Mouse (Mus musculus): ENCODE measurements around the gene Akt1. TPM values are rescaled to one million over a fixed set of nuclear protein-coding genes. Genes with fewer than 3 reads are reported as not detected.
A peak's percentile ranks its signal among the peaks of the same experiment; 100 is the strongest.

The Akt1 gene
- total RNA-seq, 2 experiments from 2014 or later = 217 to 237 TPM

DNA sequence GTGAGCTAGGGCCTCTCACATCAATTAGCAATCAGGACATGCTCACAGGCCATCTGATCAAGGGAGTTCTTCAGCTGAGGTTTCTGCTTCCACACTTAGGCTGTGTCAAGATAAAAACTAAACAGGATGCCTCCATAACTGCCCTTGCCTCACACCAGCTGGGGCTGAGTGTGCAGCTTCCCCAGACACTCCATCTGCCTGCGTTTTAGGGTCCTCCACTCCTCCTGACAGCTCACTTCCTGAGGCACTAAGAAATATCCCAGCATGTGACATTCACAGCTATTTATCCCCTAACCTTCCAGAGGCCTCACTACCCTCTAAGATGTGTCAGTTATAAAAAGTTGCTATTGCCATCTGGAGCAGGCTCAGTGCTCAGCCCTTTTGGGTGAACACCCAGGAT is 43.2 kb downstream of the Akt1 start:
- intact Hi-C loops (cut with DNase I) = no loop called here
- DNase-seq = no peak

DNA sequence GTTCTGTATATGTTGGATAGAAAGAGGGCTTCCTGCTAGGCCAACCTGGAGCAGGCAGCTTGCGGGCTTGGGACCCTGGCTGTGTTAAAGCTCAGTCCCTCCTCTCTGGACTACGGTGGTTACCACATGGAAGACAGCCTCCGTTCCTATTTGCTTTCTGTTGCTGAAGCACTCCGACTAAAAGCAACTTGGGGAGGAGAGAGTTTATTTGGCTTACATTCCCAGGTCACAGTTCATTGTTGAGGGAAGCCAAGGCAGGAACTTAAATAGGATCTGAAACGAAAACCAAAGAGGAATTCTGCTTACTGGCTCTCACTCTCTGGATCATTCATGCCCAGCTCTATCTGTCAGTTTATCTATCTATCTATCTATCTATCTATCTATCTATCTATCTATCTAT is 43.9 kb downstream of the Akt1 start:
- no peak for DNase-seq
- intact Hi-C loops (cut with DNase I) = no loop called here

DNA sequence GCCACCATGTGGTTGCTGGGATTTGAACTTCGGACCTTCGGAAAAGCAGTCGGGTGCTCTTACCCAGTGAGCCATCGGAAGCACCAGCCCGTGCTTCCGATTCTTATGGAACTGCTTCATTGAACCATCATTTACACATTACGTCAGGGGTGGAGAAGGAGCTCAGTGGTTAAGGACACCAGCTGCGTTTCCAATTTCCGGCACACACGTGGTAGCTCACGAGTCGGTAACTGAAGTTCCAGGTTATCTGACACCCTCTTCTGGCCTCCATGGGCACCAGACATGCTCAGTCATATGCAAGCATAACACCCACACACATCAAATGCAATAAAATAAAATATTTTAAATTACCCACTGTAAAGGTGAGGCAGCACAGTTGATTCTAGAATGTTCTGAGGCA is 44.7 kb downstream of the Akt1 start:
- intact Hi-C loops (cut with DNase I) = no loop called here
- no peak for DNase-seq

DNA sequence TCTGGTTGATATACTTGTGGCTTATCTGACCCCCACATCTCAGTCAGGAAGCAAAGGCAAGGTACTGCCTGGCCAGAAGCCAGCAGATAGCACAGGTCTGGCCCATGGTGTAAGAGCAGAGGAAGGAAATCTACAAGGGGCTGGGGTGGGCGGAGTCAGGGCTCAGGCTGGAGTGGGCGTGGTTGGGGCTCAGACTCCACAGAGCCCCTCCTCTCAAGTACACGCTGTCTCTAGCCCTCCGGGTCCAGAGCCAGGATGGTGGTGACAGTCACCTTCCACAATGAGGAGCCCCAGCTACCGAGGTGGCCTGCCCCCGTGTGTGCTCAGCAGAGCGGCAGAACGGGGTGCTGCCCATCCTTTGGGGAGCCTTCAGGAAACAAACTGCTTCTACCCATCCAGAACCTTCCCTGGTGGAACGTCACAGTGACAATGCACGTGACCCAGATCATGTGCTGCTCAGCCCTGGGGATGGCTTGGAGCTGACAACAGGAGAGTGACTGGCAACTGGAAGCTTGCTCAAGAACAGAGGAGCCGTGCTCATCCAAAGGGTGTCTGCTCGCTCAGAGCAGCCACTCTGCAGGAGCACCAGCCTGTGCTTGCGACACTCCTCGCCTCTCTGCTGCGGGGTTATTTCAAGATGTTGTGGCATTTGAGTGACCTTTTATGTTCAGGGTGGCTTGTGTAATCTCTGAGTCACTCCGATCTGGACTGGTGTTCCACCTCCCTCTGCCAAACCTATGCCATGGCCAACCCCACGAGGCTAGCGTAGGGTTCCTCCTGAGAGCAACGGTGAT is 45.6 kb downstream of the Akt1 start:
- DNase-seq = peak; percentile 54 to 62
- intact Hi-C loops (cut with DNase I) = no loop called here

DNA sequence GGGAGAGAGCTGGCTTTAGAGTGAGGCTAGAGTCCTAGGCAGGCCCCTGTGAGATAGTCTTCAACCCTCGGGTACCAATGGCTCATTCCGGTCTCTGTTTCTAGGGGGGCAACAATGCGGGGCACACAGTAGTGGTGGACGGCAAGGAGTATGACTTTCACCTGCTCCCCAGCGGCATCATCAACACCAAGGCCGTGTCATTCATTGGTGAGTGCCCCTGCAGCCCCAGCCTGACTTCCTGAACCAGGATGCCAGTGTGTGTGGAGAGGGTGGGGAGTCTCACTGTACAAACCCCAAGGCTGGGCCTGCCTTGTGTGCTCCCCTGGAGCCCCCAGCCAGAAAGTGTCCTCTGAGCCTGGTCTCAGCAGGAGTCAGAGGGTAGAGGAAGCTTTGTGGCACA is 46.5 kb downstream of the Akt1 start:
- intact Hi-C loops (cut with DNase I) = no loop called here

DNA sequence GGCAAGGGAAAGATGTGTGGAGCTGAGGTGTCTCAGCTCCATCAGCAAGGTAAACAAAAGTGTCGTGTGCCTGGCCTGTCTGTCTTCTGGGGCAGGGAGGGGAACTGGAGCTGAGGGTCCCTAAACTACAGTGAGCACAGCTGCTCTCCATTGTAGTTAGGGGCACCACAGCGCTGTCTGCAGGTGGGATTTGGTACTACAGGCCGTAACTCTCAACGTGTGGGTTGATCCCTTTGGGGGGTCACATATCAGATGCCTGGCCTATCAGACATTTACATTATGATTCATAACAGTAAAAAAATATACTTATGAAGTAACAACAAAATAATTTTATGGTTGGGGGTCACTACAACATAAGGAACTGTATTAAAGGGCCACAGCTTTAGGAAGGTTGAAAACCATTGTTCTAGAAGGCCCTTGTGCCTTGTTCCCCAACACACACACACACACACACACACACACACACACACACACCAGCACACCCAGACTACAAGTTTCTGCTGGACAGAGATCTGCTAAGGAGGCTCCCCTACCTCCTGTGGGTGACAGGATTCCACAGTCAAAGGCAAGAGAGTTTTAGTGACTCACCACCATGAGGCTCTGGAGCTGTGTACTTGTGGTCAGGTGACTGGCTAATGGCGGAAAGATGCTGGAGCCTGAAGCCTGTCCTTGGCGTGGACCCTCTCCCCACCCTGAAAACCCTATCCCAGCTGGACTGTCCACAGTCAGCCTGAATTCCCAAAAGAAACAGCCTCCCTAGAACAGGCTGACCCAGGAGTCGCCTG is 47.4 kb downstream of the Akt1 start:
- intact Hi-C loops (cut with DNase I) = no loop called here
- DNase-seq = no peak

More for the DNA sequence above, 46.5 kb downstream of the Akt1 start:
- DNase-seq = no peak

DNA sequence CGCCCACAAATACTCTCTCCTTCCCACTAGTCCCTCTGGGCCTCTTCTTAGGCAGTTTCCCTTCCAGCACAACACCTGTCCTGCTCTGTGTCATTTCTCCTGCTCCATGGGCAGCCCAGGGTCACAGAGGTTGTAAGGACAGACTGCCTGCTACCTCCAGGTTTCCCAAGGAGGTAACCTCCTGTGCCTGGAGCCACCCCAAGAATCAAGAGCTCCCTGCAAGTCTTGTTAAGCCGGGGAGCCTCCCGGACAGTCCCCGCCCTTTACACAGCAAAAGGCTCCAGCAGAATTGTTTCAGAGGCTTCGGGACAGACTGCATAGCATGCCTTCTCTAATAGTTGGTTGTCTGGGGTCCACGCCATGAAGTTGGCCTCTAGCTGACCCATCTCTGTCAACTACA is 48.2 kb downstream of the Akt1 start:
- no peak for DNase-seq
- intact Hi-C loops (cut with DNase I) = no loop called here

DNA sequence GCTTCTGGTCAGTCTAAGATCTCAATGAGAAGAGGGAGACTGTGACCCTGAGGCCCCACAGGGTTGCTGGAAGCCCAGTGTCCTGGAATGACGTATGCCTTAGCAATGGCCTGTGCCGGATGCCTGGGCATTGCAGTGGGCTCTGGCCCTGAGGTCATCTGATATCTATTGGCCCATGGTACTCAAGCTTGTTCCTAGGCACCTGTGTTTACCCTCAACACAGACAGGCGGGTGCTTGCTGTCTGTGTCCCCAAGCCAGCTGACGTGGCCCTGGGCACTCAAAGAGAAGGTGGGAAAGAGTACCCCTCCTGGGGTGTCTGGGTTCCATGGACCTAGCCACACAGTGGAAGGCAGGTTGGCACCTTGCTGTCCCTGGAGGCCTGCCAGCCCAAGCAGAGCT is 49.0 kb downstream of the Akt1 start:
- intact Hi-C loops (cut with DNase I) = no loop called here
- DNase-seq = no peak

DNA sequence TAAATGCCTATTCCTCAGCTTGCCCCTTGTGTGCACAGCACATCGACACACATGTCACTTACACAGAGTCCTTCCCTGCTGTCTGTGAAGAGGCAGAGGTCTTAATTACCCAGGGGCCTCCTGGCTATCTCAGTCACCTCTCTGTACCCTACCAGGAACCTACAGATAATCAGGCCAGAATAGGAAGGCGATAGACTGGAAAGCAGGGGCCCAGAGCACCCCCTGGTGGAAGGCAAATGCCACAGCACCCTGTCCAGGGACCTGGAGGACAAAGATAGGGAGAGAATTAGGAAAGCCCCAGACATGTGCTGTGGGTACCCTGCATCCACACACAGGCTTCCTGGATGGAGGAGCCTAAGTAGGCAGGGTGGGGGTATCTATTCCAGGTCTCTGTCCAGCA is 50.9 kb downstream of the Akt1 start:
- intact Hi-C loops (cut with DNase I) = loop anchor here (1.0 kb wide), 1 partner anchor 71 kb away; no protein-coding TSS in a partner anchor
- DNase-seq = peak; percentile 80 to 84

DNA sequence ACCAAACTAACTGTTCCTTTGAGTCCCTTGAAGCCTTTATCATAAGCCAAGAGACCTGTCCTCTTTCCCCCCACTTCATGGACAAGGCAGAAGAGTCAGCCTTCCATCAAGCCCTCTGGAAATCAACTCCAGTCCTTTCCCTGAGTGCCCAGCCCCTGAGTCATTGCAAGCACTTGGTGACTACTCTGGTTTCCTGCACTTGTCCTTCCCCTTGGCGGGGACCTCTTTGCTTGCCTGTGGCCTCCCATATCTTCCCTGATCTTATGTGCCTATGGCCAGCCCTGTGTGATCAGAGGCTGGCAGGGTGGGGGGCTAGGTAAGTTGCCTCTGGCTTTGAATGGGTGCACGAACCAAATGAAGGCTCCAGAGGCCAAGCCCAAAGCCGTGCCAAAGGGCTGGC is 52.8 kb downstream of the Akt1 start:
- intact Hi-C loops (cut with DNase I) = no loop called here
- DNase-seq = no peak

DNA sequence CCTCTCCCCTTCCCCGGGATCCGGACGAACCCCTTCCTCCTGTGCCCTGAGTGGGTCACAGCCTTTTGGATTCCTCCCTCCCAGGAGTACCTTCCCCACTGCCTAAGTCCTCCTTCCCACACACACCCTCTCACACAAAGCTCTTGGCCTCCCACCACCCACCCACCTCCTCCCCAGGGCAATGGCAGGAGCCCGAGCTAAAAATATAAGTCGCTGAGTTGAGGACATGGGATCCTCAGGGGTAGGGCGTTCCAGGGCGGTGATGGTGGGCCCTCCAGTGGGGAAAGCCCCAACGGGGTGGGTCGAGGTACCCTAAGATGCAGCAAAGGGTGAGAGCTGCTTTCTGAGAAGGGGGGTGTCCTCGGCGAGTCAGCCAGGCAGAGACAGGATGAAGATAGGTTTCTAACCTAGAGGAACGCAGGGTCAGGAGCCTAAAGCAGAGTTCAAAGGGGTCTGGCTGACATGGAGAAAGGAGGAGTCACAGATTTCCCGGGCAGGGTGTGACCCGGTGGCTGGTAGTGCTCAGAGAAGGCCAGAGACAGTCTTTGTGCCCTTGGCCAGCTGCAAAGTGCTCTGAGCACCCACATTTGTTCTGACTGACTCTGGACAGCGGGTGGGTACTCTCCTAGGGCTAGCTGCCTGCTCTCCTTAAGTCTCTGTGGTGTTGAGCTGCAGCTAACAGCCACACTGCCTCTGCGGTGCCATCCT is 54.2 kb downstream of the Akt1 start:
- intact Hi-C loops (cut with DNase I) = no loop called here
- DNase-seq = no peak

DNA sequence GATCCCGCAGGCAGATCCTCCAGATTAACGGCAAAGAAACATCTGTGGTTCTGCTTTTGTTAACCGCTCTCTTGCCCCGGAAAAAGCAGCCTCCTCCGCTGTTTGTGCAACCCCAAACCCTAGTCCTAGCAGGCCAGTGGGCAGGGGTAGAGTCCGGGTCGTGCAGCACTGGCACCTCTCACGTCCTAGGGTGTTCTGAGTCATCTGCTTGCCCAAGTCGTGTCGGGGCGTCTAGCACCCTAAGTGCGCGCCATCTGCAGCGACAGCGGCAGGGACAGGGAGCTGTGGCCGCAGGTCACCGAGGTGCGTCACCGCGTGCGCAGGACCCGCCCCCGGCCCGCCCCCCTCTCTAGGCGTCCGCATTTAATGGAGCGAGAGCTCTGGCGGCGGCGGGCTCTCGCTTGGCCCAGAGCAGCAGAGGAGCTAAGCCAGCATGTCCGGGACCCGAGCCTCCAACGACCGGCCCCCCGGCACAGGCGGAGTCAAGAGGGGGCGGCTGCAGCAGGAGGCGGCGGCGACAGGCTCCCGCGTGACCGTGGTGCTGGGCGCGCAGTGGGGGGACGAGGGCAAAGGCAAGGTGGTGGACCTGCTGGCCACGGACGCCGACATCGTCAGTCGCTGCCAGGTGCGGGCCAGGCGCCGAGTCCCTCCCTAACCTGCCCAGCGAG is 54.9 kb downstream of the Akt1 start, which contains the start of gene Adssl1:
TSS of gene Adssl1 (plus strand) at position 360 of the 668 bp plus-strand sequence.
- peak; percentile 77 to 78 for DNase-seq
- intact Hi-C loops (cut with DNase I) = no loop called here

DNA sequence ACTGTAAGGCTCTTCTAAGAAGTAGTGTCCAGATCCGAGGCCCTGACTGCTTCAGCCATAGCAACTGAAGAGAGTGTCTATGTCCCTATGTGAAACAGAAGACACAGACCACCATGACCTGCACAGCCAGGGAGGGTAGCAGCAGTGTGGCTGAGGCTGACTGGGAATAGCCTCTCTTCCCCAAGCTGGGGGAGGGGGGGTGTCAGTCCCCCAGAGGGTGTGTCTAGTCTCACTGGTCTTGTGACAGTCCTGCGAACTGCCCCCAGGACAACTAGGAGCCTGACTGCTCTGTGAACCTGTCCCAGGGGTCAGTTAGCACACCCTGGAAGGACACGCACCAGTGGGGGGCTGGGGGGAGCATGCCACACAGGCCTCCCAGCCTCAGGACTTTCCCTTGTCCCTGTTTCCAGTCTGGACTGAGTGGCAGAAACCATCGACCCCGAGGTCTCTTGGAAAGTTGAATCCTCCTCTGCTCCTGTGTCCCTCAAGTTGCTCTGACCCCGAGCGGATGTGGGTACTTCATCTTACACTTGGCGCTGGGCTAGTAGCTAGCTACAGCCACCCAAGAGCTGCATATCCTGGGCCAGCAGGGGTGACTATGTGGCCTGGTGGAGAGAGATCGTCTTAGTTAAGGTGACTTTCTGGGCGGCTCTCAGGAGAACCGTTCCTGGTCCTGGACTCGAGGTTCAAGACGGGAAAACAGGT is 55.6 kb downstream of the Akt1 start:
- intact Hi-C loops (cut with DNase I) = no loop called here
- DNase-seq = peak; percentile 53 to 58

DNA sequence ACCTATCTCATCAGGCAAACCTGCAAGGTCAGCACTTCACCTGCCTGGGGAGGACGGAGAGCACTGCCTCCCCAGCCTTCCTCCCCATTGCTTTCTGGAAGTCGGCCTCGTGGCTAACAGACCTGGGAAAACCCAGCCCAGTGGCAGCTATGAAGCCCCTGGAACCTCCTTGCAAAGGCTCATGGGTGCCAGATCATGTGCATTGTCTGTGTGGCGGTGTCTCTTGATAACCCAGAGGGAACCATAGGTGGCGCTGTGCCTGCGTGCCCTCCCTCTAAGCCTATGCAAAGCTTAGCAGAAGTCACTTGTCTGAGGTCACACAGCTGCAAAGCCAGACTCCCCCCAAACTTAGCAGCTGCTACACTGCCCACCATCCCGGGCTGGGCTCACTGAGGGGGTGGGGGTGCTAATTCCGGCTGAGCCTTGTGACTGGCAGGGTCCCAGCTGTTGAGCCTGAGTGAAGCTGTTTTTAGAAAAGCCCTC is 56.7 kb downstream of the Akt1 start:
- DNase-seq = peak; percentile 72 to 79
- intact Hi-C loops (cut with DNase I) = no loop called here

DNA sequence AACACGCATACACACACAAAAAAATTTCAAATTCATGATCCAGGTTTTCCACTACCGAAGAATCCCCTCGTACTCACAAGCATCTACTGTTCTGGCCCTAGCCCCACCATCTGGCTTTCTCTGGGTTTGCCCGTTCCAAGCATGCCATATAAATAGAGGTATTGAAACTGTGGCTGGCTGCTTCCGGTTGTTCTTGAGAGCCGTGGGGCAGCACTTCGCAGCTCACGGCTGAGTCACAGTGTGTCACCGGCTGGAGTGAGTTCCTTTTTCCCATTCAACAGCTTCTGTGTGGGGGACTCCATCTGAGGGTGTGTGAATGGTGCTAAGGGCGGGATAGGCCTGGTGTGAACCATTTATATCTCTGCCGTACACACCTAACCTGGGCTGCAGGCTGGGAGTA is 57.5 kb downstream of the Akt1 start:
- intact Hi-C loops (cut with DNase I) = no loop called here
- DNase-seq = no peak

DNA sequence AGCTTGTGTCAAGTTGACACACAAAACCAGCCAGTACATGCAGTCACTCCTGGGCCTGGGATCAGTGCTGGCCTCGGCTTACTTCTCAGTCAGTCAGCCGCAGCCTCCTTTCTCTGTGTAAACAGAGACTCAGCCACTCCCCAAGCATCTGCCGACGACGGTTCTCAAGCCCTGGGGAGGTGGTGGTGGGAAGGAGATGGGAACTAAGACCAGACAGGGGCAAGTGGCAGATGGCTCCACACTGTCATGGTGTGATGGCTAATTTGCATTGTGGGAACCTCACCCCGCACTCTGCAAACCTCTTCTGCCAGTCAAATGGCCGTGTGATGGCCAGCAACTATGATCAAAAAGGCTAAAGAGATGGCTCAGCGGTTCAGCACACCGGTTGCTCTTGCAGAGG is 58.0 kb downstream of the Akt1 start:
- intact Hi-C loops (cut with DNase I) = no loop called here
- no peak for DNase-seq

DNA sequence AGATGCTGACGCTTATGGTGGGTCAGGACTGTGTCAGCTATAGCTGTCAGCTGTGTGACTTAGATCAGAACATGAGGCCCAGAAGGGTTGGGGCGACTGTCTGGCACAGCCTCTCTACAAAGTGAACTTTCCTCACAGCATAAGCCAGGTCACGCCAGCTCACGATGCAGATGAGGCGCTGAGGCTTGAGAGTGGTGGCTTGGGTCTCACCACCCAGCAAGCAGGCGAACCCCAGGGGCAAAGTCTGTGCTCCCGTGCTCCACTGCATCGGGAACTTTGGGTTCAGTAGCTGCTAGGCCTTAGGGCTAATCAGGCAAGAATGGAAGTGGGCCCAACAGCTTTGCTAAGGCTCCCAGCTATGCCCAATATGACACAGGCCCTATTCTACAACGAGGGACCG is 65.7 kb downstream of the Akt1 start:
- no peak for DNase-seq
- intact Hi-C loops (cut with DNase I) = no loop called here

DNA sequence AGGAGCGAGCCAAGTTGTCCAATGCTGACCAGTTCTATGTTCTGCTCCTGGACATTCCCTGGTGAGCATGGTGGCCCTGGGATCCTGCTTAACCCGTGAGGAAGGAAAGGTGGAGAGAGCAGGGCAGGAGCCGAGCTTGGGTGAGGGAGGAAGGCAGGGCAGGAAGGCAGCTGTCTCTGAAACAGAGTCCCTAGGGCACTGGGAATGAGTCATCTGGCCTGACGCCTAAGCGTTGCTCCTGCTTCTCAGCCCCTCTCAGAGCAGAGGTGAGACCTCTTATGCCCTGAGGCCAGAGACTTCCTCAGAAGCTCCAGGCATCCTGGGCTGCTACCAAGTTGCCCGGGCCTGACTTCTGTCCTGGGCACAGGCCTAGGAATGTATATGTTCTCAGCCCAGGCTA is 67.7 kb downstream of the Akt1 start:
- intact Hi-C loops (cut with DNase I) = no loop called here
- DNase-seq = no peak

DNA sequence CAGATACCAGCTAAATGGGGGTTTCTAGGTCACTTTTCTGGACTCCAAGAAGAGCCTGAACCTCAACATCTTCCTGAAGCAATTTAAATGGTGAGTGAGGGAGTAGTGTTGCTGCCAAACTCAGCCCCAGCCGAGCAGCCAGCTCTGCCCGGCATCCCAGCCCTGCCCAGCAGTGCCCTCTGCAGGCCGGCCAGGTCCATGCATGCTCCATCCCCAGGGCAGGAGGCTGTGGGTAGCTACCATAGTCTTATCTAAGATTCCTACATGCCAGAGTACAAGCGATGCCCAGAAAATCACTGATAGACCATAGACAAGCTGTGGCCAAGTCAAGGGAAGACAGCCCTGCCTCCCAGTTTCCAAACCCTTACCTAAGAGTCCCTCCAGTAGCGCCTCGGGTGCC is 68.9 kb downstream of the Akt1 start:
- intact Hi-C loops (cut with DNase I) = loop anchor here (1.0 kb wide), 1 partner anchor 53 kb away; no protein-coding TSS in a partner anchor
- peak; percentile 84 to 92 for DNase-seq

Data from heart, postnatal 14 days (tissue).